Mouse (Mus musculus) kidney, postnatal 0 days (tissue): ENCODE results near the gene Rab11fip3. TPM values are rescaled to one million over a fixed set of nuclear protein-coding genes. Genes with fewer than 3 reads are reported as not detected.
"Not testable (repeated sequence)": the region's sequence is repeated elsewhere in the genome, so short reads cannot be mapped to it uniquely, and the experiment has no call there.

ENCODE experiments used
- ATAC-seq: fragments of 200-750 bp; cut with Nextera tagmentation; replicated peaks from 2 replicates; pipeline ENCODE4 v1.8.0; 2017; ENCODE audit warnings: low read depth, moderate number of reproducible peaks, moderate TSS enrichment, moderate library complexity; ENCODE audit not compliant: low FRiP score
- DNase-seq: peaks from one replicate; pipeline ENCODE4 v3.0.0-alpha.2; 2016; ENCODE audit warnings: low spot score
- H3K27ac ChIP-seq: fragments of 300-500 bp; sonication (generic); 2 replicates; pipeline ENCODE4 v1.5.1; 2014; ENCODE audit warnings: mild to moderate bottlenecking
- H3K27me3 ChIP-seq: fragments of 300-500 bp; sonication (generic); 2 replicates; pipeline ENCODE4 v1.6.1; 2014; ENCODE audit warnings: low read length, mixed read lengths; ENCODE audit not compliant: insufficient read depth
- H3K36me3 ChIP-seq: fragments of 300-500 bp; sonication (generic); 2 replicates; pipeline ENCODE4 v1.6.1; 2014; ENCODE audit warnings: low read length, mixed read lengths; ENCODE audit not compliant: insufficient read depth
- H3K4me1 ChIP-seq: fragments of 300-500 bp; sonication (generic); replicated peaks from 2 replicates; pipeline ENCODE4 v1.6.1; 2014; ENCODE audit warnings: antibody characterized with exemption, low read length, mixed read lengths; ENCODE audit not compliant: insufficient read depth
- H3K4me2 ChIP-seq: fragments of 300-500 bp; sonication (generic); 2 replicates; pipeline ENCODE4 v1.6.1; 2014; ENCODE audit warnings: mild to moderate bottlenecking, low read length, moderate library complexity, mixed read lengths
- H3K4me3 ChIP-seq: fragments of 300-500 bp; sonication (generic); replicated peaks from 2 replicates; pipeline ENCODE4 v1.5.1; 2014; ENCODE audit warnings: low read depth, low read length
- H3K9ac ChIP-seq: fragments of 300-500 bp; sonication (generic); 2 replicates; pipeline ENCODE4 v1.6.1; 2014; ENCODE audit warnings: low read depth, low read length
- H3K9me3 ChIP-seq: fragments of 300-500 bp; sonication (generic); replicated peaks from 2 replicates; pipeline ENCODE4 v1.6.1; 2016; ENCODE audit warnings: low read length, inconsistent platforms, mixed read lengths
- CTCF ChIP-seq: IDR thresholded peaks from 2 replicates; pipeline ENCODE4 v1.5.1; 2016; ENCODE audit warnings: antibody characterized with exemption, low read depth, mild to moderate bottlenecking, moderate library complexity
- WGBS: fragments of 180-500 bp; shearing (Covaris S2); extraction: QIAGEN DNeasy Blood & Tissue Kit; methylation state at CpG from one replicate; pipeline ENCODE4 v1.1.7; 2014; 5-methylcytosine and 5-hydroxymethylcytosine counted together
- polyA plus RNA-seq: library from polyadenylated mRNA; unstranded; fragments of >200 nt; fragmentation: Nextera tagmentation; extraction: Ambion mirVana; gene quantifications from 2 replicates; pipeline ENCODE4 v1.2.1, GENCODE M21; 2015

Gene Rab11fip3
- polyA plus RNA-seq, 1 experiment from 2014 or later, result 35.3 TPM

DNA sequence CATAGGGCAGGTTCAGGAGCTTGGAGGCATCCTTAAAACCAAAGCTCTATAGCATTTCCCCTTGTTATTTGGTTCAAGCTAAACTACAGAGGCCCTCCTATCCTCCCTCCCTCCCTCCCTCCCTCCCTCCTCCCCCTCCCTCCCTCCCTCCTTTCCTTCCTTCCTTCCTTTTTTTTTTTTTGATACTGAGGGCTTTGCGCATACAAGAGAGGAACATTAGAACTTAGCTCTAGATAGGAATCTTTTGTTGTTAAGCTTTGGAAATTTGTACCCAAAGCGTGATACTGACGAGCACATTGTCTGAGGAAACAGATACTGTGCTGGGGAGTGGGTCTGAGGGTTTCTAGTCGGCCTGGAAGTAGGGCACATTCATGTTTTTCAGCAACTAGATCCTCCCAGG, 36.3 kb upstream of the Rab11fip3 start:
- no peak overlapping the region for H3K4me3 ChIP-seq
- H3K36me3 ChIP-seq, result no peaks in the 10 kb centered on the region
- no peak for TF ChIP-seq CTCF
- no peak overlapping the region for H3K9ac ChIP-seq
- DNase-seq, result no peak
- no peaks in the 10 kb centered on the region for H3K27me3 ChIP-seq
- WGBS, result 55% methylated on average over 4 of the region's 4 CpGs
- no peak for ATAC-seq
- no peak overlapping the region for H3K27ac ChIP-seq
- no peak overlapping the region for H3K4me2 ChIP-seq
- no peaks in the 10 kb centered on the region for H3K4me1 ChIP-seq
- H3K9me3 ChIP-seq, result no peaks in the 10 kb centered on the region

DNA sequence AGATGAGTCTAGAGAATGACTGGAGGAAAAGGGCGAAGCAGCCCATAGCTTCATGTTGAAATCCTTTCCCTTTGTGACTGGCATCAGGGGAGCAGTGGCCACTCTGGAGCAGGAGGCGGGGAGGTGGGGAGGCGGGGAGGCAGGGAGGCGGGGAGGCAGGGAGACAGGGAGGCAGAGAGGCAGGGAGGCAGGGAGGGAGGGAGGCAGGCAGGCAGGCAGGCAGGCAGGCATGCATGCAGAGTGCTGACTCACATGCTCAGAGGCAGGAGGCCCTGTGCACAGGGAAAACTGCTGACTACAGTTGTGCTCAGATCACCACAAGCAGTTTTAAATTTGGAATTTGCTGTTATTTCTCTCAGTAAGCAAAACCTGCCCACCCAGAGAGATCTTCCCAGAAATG, 32.1 kb upstream of the Rab11fip3 start:
- DNase-seq (peak; percentile 22), ATAC-seq (peak; percentile 80)
- Histone ChIP-seq H3K4me3 (no peak overlapping the region), H3K36me3 (no peaks in the 10 kb centered on the region), H3K9ac (no peak overlapping the region), H3K27ac (no peak overlapping the region), H3K4me2 (no peak overlapping the region), H3K4me1 (no peaks in the 10 kb centered on the region), H3K9me3 (no peaks in the 10 kb centered on the region), H3K27me3 (no peaks in the 10 kb centered on the region)
- 36% methylated on average over 4 of the region's 4 CpGs for WGBS
- TF ChIP-seq CTCF, result no peak

DNA sequence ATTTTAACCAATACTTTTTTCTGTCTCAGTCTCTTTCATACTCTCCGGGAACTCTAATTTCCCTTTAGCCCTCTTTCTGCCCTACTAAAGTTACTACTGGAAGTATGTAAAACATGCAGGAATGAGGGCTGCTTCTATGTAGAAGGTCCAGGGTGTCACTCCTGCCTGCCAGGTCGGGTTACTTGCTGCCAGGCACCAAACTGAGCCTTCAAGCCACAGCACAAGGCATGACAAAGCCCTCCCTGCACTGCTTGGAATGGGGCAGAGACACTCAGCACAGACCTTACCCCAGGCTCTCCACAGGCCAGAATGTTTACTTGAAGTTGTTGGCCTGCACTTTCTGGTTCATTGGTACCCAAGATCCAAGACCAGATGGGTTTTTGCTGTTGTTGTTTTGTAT, 30.8 kb upstream of the Rab11fip3 start:
- Histone ChIP-seq H3K4me1 (no peaks in the 10 kb centered on the region), H3K27ac (no peak overlapping the region), H3K4me2 (no peak overlapping the region), H3K36me3 (no peaks in the 10 kb centered on the region), H3K9ac (no peak overlapping the region), H3K9me3 (no peaks in the 10 kb centered on the region), H3K27me3 (no peaks in the 10 kb centered on the region), H3K4me3 (no peak overlapping the region)
- TF ChIP-seq CTCF, result no peak
- DNase-seq (no peak), ATAC-seq (no peak)
- 32% methylated on average over 2 of the region's 2 CpGs for WGBS

DNA sequence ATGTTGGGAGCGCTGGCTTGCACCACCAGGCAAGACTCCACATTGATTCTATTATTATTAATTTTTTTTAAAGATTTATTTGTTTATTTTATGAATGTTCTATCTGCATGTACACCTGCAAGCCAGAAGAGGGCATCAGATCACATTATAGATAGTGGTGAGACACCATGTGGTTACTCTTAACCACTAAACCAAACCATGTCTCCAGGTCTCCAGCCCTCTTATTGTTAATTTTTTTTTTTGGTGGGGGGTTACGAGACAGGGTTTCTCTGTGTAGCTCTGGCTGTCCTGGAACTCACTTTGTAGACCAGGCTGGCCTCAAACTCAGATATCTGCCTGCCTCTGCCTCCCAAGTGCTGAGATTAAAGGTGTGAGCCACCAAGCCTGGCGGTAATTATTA, 30.0 kb upstream of the Rab11fip3 start:
- not testable (repeated sequence) for H3K9ac ChIP-seq, H3K4me1 ChIP-seq, H3K27ac ChIP-seq, H3K9me3 ChIP-seq, H3K4me2 ChIP-seq, H3K36me3 ChIP-seq, ATAC-seq, H3K4me3 ChIP-seq, H3K27me3 ChIP-seq
- peak; percentile 40 for DNase-seq
- TF ChIP-seq CTCF, result peak; percentile 65
- 61% methylated on average over 3 of the region's 3 CpGs for WGBS

DNA sequence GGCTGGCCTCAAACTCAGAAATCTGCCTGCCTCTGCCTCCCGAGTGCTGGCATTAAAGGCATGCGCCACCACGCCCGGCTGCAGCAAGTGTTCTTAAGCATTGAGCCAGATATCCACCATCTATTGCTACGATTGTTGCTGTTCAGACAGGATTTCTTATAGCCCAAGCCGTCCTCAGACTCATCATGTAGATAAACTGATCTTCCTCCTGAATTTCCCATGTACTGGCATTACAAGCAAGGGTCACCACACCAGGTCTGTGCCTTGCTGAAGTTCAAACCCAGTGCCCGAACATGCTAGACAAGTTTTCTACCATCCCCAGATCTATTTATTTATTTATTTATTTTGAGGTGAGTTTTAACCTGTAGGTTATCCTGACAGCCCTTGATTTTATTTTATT, 29.1 kb upstream of the Rab11fip3 start:
- Histone ChIP-seq H3K4me1 (no peaks in the 10 kb centered on the region), H3K27me3 (no peaks in the 10 kb centered on the region), H3K4me3 (no peak overlapping the region), H3K36me3 (no peaks in the 10 kb centered on the region), H3K27ac (no peak overlapping the region), H3K9ac (no peak overlapping the region), H3K9me3 (no peaks in the 10 kb centered on the region), H3K4me2 (no peak overlapping the region)
- WGBS, result 94% methylated on average over 7 of the region's 7 CpGs
- ATAC-seq (no peak), DNase-seq (no peak)
- no peak for TF ChIP-seq CTCF

DNA sequence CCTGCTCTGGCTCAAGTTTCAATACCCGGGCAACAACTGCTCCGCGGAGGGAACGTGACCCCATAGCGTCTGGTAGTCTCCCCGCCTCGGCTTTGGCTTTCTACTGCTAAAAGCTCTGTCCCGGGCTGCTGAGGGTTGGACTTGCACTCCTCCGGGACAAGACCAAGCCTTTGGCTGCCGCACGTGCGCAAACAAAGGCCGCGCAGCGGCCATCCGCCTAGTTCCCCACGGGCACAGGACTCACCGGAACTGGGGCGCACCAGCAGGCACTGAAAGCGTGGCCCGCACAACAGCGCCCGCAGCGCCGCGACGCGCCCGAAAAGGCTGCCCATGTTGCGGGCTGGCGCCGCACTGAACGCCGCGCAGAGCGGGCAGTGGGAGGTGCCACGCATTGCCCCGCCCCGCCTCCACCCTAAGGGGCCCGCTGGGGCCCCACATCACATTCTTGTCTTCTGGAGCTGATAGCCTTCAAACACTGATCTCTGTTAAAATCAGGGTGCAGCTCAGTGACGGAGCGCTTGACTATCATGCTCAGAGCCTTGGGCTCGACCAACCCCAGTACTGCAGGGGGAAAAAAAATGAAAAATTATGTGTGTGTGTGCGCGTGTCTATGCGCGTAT, 25.9 kb upstream of the Rab11fip3 start, which contains the start of gene Nme4:
Gene Nme4 (minus strand): TSS at position 482 of the 620 bp plus-strand sequence.
- Histone ChIP-seq H3K36me3 (no peaks in the 10 kb centered on the region), H3K27ac (peak within 1 kb of the TSS; percentile 64; the same call in 1 of the 2 replicates), H3K9ac (peak within 1 kb of the TSS; percentile 81), H3K4me1 (no peaks in the 10 kb centered on the region), H3K4me2 (peak within 1 kb of the TSS; percentile 97), H3K9me3 (no peaks in the 10 kb centered on the region), H3K4me3 (peak within 1 kb of the TSS; percentile 64), H3K27me3 (no peaks in the 10 kb centered on the region)
- 3% methylated on average over 47 of the region's 47 CpGs for WGBS
- DNase-seq (peak; percentile 65), ATAC-seq (no peak)
- TF ChIP-seq CTCF, result no peak

DNA sequence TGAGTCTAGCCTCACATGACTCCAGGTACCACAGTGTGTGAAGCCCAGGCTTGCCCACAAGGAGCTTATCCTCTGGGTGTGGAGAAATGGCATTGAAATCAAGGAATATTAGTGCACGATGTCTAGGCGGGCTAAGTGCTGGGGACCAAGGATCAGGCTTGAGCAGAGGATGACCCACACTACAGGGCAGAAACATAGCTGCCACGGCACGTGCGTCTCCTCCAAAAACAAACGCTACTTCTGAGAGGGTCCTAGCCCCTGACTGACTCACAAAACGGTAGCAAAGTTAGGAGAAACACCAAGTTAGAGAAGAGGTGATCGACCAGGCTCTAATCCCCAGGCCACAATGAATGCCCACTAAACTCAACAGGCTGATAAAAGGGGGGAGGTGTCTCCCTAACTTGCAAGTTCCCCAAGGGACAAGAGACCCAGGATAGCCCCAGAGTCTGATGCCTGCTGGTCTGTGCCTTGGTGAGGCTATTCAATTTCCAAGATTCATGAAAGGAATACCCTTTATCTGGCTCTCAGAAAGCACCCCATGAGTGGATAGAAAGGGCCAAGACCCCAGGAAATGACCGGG, 25.3 kb upstream of the Rab11fip3 start:
- Histone ChIP-seq H3K9ac (peak overlapping the region; percentile 81), H3K4me3 (peak overlapping the region; percentile 64), H3K4me2 (peak overlapping the region; percentile 97), H3K27ac (peak overlapping the region; percentile 64; the same call in 1 of the 2 replicates), H3K36me3 (no peaks in the 10 kb centered on the region), H3K9me3 (no peaks in the 10 kb centered on the region), H3K4me1 (no peaks in the 10 kb centered on the region), H3K27me3 (no peaks in the 10 kb centered on the region)
- DNase-seq, result no peak
- no peak for TF ChIP-seq CTCF
- ATAC-seq, result no peak
- 30% methylated on average over 9 of the region's 9 CpGs for WGBS
